Mouse (Mus musculus) mouse embryonic stem cell (cell line): ENCODE results near the gene Tnfsf15.

ENCODE experiments used
- in situ Hi-C, 2 experiments: fragments of 300-500 bp; cut with MboI; formaldehyde crosslinking; loops; 1 replicate in 1 of 2; 3 replicates in 1 of 2; pipeline ENCODE4 v1.14.3; 2019 to 2020; ENCODE audit warnings: low sequenced_read_pairs in 2 of 2, low pct_unique_long_range_greater_than_20kb in 1 of 2, mixed read lengths in 1 of 2; ENCODE audit not compliant: unreplicated experiment in 1 of 2

Gene Tnfsf15

DNA sequence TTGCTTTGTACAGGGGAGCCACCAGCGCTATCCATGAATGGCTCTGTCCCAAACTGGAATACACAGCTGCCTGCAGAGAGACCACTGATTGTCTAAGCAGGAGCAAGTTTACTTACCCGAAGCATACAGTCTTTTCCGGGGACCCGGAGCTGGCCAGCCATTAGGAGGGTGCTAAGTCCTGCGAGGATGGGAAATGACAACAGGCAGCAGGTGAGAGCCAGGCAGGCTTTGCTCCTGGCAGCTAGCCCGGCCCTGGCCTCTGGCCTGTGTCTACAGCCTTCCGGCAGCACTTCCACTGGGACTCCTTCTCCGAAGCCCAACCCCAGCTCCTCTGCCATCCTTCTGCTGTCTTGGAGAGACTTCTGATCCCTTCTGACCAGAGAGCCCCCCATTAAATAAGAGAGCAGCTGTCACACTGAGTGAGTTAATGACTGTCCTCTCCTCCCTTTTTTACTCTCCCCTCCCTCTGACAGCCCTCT, at the start of gene Tnfsf15:
Gene Tnfsf15 (minus strand): TSS at position 421 of the 479 bp plus-strand sequence.
- in situ Hi-C loops = no loop called here

DNA sequence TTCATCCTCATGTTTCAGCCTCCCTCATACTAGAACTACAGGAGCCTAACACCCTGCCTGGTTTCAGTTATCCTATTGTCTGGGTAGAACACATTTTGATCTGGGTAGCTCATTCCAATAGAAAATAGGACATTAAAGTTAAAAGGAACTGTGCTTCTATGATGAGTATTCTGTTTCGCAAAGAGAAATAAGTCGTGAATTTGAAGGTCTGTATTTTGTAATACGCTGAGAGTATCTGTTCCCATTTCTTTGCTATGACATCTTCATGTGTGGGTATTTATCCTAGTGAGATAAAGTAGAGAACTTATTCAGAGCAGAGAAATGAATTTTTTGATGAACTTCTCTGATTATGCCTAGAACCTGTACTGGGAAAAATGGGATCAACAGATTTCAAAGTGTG, 47.4 kb upstream of the Tnfsf15 start:
- in situ Hi-C loops = no loop called here

GRCm38 (mm10) chr4:63785466-63785865, 40.6 kb upstream of the Tnfsf15 start:
- in situ Hi-C loops = no loop called here

DNA sequence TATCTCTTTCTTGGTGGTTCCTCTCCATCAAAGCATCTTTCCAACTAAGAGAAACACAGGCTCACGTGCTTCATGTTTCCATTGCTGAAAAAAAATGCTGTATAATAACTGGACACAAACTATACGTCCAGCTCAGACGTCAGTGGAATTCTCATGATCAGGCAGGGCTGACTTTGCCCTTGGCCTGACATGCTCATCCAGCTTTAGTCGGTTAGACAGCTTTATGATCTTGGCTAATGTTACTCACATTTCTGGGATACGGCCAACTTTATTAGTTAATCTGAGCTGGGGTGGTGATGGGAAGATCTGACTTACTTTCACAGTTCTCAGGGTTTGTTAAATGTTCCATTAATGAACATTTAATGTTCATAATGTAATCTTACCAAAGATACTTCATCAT, 38.9 kb upstream of the Tnfsf15 start:
- in situ Hi-C loops = no loop called here

GRCm38 (mm10) chr4:63782970-63783613, 38.2 kb upstream of the Tnfsf15 start:
- in situ Hi-C loops = no loop called here

DNA sequence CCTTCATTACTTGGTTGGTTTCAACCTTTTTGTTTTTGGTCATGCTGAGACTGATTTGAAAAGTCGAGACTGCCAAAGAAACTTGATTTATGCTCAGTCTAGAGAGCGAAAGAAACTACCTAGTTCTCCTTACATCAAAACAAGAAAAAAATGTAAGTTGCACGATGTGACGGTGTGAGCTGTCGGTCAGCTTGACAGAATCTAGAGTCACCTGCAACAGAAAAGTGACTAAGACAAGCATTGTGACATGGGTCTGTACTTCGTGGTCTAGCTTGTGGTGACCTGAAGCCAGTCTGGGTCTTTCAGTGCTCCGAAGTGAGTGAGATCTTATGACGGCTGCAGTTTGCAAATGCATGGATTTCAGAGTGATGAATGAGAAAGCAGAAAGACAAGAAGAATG, 32.3 kb upstream of the Tnfsf15 start:
- in situ Hi-C loops = no loop called here

- in situ Hi-C loops = no loop called here
Measured at GRCm38 (mm10) chr4:63773306-63774090, 28.6 kb upstream of the Tnfsf15 start.

- in situ Hi-C loops = no loop called here
Measured at GRCm38 (mm10) chr4:63772514-63772913, 27.6 kb upstream of the Tnfsf15 start.

DNA sequence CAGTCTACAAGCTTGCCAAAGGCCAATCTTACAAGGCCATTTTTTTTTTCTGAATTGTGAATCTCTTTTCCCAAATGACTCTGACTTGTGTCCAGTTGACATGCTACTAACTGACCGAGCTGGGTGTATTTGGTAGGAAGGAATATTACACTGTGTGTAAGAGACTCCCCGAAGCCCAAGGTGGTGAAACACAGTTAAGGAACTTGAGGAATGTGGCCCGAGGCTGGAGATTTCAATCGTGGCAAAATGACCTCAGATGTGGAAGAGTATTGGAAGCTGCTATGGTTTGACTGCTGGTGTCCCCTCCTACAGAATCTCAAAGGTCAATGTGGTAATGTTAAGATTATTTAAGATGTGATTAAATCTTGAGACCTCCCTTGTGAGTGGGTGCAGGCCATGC, 26.4 kb upstream of the Tnfsf15 start:
- in situ Hi-C loops = no loop called here

DNA sequence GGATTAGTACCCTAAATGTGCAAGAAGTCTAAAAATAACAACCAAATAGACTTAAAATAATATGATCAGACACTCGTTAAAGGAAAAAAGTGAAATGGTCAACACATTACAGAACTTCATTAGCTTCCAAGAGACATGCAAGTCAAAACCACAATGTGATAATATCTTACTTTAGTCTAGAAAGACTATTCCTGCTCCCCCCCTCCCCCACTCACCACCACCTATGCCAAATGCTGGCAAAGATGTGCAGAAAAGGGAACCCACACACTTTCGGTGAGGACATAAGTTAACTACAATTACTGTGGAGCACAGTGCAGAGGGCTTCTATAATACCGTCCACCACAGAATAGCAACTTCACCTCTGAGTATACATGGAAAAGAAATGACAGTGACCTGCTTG, 24.2 kb upstream of the Tnfsf15 start:
- in situ Hi-C loops = no loop called here

DNA sequence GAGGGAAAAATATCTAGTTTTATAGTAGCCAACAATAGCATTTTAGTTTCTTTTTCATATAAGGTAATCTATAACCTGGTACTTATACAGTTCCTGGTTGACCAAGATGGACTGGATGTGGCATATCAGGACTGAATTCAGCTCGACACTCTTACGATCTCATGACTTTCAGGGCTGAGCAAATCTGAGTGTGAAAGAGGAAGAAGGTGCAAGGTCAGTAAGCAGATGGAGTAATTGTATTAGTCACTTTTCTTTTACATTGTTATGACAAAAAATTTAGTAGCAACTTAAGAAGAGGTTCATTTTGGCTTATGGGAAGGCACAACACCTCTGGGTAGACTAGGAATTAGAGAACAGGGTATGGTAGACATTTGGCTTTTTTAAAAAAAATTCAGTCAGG, 20.1 kb upstream of the Tnfsf15 start:
- in situ Hi-C loops = no loop called here

- in situ Hi-C loops = no loop called here
Measured at GRCm38 (mm10) chr4:63759931-63760330, 15.0 kb upstream of the Tnfsf15 start.

GRCm38 (mm10) chr4:63757527-63758154, 12.7 kb upstream of the Tnfsf15 start:
- in situ Hi-C loops = no loop called here

DNA sequence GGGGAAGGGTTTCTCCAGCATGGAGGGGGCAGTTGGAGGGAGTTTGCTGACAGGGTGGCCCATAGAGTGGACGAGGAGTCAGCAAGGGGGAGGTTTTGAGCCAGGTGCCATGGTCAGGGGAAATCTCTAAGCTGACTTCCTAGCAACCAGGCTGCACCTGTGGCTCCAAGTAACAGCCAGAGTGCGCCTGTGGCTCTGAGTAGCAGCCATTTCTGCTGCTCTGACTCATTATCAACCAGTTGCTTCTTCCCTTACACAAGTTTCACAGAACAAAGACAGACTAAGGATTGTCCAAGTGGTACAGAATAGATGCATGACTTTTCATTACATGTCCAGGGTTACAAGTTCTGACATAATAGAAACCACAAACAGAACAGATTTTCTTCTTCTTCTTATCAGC, 11.2 kb upstream of the Tnfsf15 start:
- in situ Hi-C loops = no loop called here

DNA sequence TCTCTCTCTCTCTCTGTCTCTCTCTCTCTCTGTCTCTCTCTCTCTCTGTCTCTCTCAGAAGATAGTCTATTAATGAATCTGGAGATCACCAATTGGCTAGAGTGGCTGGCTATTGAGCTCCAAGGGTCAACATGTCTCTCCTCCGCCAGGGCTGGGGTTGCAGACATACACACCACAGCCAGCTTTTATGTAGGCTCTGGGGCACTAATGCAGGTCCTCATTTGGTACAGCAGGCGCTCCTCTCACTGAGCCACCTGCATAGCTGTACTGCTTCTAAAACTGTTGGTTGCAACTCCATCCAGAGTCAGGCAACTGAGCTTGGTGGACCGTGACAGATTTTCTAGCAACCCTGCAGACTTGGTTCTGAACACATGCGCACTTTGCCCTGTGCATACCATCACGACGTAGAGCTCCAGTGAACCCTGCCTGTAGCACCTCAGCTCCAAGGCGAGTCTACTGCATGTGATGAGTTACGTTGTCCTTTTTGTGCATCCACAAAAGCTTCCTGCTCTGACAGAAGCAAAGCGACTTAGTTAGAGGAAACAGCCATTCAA, 9.6 kb upstream of the Tnfsf15 start:
- in situ Hi-C loops = no loop called here

DNA sequence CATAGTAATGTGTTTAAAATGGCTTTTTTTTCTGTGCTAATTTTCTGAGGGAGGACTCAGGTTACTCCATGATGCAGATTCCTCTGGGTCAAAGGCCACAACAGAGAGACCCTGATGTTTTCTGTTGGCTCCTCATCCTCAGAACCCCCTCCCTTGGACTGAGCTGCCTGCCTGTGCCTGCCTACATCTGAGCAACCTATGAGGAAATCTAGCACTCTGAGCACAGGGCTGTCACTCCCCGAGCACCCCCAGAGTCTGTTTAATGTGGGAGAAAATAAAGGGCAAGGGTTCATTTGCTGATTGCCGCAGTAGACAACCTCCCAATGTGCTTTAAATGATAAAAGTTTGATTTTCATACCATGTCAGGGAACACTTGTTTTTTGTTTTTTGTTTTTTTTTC, 8.9 kb upstream of the Tnfsf15 start:
- in situ Hi-C loops = no loop called here

DNA sequence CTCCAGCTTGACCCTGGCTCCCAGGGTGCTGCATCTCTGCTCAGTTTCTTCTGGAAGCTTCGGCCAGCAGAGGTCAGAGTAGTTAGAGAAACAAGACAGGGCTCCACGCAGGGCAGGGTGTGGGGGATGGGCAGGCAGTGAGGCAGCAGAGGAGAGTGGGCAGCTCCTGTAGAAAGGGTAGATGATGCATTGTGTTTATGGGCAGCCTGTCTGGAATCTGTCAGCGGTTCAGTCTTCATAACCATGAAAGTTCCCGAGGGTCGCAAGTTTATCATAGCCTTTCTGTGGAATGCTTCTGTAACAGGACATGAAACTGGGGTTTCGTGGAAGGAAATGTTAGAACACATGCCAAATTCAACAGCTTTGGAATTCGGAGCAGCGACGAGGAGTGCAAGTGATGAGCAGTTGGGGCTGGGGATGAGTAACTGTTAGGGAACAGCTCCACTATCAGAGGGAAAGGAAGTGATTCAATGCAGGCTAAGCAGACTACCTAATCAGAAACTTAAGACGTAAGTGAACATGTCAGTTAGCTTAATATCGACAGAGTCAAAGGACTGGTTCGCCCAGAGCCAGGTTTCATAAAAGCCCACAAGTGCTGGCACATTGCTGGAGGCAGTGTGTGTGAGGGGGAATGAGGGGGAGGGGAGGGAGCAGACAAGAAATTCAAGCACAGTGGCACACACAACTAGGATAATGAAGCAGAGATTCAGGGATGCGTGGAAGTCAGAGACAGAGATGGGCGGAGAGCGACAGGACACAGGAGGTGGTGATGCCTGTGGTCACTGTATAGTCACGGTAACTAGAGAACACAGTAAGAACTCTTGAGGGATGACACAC, 8.0 kb upstream of the Tnfsf15 start:
- in situ Hi-C loops = no loop called here

- in situ Hi-C loops = no loop called here
Measured at GRCm38 (mm10) chr4:63748061-63748730, 3.3 kb upstream of the Tnfsf15 start.
